Mouse (Mus musculus): ENCODE results near the gene Hoxd10. TPM values are rescaled to one million over a fixed set of nuclear protein-coding genes. Genes with fewer than 3 reads are reported as not detected.

The Hoxd10 gene
- polyA plus RNA-seq, 1 experiment from 2014 or later: not detected

- Histone ChIP-seq H3K9ac (no peak overlapping the region), H3K4me1 (ENCODE audit: insufficient read depth) (no peaks in the 10 kb centered on the region), H3K27me3 (ENCODE audit: insufficient read depth, low read length) (peaks cover 98% of the 10 kb centered on the region), H3K9me3 (ENCODE audit: low read depth, low read length) (no peaks in the 10 kb centered on the region), H3K27ac (ENCODE audit: low read depth) (no peak overlapping the region), H3K4me3 (ENCODE audit: low read depth, low read length) (no peak overlapping the region), H3K4me2 (peak overlapping the region; percentile 32; the same call in 1 of the 2 replicates), H3K36me3 (ENCODE audit: insufficient read depth) (no peaks in the 10 kb centered on the region)
- 2% methylated on average over 43 of the region's 43 CpGs for WGBS
- DNase-seq (no peak), ATAC-seq (ENCODE audit: insufficient read depth) (no peak)
- no peak for TF ChIP-seq CTCF (IDR thresholded peaks at IDR 0.05; ENCODE audit: low read depth)
Observed at GRCm38 (mm10) chr2:74740311-74741091, 48.8 kb downstream of the Hoxd10 start.

- H3K27me3 ChIP-seq (ENCODE audit: insufficient read depth, low read length): peaks cover 98% of the 10 kb centered on the region
- no peak overlapping the region for H3K9ac ChIP-seq
- ATAC-seq (ENCODE audit: insufficient read depth): no peak
- H3K4me3 ChIP-seq (ENCODE audit: low read depth, low read length): no peak overlapping the region
- no peaks in the 10 kb centered on the region for H3K9me3 ChIP-seq (ENCODE audit: low read depth, low read length)
- 36% methylated on average over 2 of the region's 3 CpGs for WGBS
- no peak for TF ChIP-seq CTCF (IDR thresholded peaks at IDR 0.05; ENCODE audit: low read depth)
- H3K4me2 ChIP-seq: no peak overlapping the region
- no peaks in the 10 kb centered on the region for H3K36me3 ChIP-seq (ENCODE audit: insufficient read depth)
- DNase-seq: no peak
- H3K4me1 ChIP-seq (ENCODE audit: insufficient read depth): no peaks in the 10 kb centered on the region
- H3K27ac ChIP-seq (ENCODE audit: low read depth): no peak overlapping the region
Observed at GRCm38 (mm10) chr2:74741252-74741978, 49.7 kb downstream of the Hoxd10 start.

GRCm38 (mm10) chr2:74741979-74742277, 50.2 kb downstream of the Hoxd10 start:
- H3K36me3 ChIP-seq (ENCODE audit: insufficient read depth): no peaks in the 10 kb centered on the region
- no peak overlapping the region for H3K4me2 ChIP-seq
- H3K27ac ChIP-seq (ENCODE audit: low read depth): no peak overlapping the region
- no peak for DNase-seq
- peaks cover 98% of the 10 kb centered on the region for H3K27me3 ChIP-seq (ENCODE audit: insufficient read depth, low read length)
- H3K9ac ChIP-seq: no peak overlapping the region
- no peak for TF ChIP-seq CTCF (IDR thresholded peaks at IDR 0.05; ENCODE audit: low read depth)
- H3K4me1 ChIP-seq (ENCODE audit: insufficient read depth): no peaks in the 10 kb centered on the region
- H3K4me3 ChIP-seq (ENCODE audit: low read depth, low read length): no peak overlapping the region
- ATAC-seq (ENCODE audit: insufficient read depth): no peak
- no peaks in the 10 kb centered on the region for H3K9me3 ChIP-seq (ENCODE audit: low read depth, low read length)

MicroRNAs encoded within 50 kb of the gene (microRNA counts, 519-probe panel; counts per million panel counts)
- 1,234 counts per million, percentile 5 among the panel's probes with 10 or more counts for microRNA mmu-miR-10b

Small RNA genes within 50 kb of the gene (microRNA-seq; reads per million reads assigned to microRNA genes)
- not detected for gene Gm44463 (ENCODE audit: borderline number of aligned reads)
- 687 reads per million, percentile 70 among the genes with 10 or more reads in this experiment for gene Mir10b (ENCODE audit: borderline number of aligned reads)

Other genes with a start within 250 kb of the Hoxd10 start
- gene Lnpk, start 112.5 kb upstream of the Hoxd10 start, polyA plus RNA-seq (2014; fragmentation: Nextera tagmentation; extraction: Ambion mirVana): 28.6 and 30.4 TPM in 2 replicates
- not detected in 2 replicates for gene Evx2, start 32.4 kb upstream of the Hoxd10 start, polyA plus RNA-seq (2014; fragmentation: Nextera tagmentation; extraction: Ambion mirVana)
- gene Hoxd13, start 23.6 kb upstream of the Hoxd10 start, polyA plus RNA-seq (2014; fragmentation: Nextera tagmentation; extraction: Ambion mirVana): not detected in 2 replicates
- gene Hoxd12, start 16.9 kb upstream of the Hoxd10 start, polyA plus RNA-seq (2014; fragmentation: Nextera tagmentation; extraction: Ambion mirVana): not detected in 2 replicates
- not detected in 2 replicates for gene Hoxd11, start 12.4 kb upstream of the Hoxd10 start, polyA plus RNA-seq (2014; fragmentation: Nextera tagmentation; extraction: Ambion mirVana)
- 0.13 TPM in 1 of 2 replicates, not detected in the other for gene Hoxd9, start 5.8 kb downstream of the Hoxd10 start, polyA plus RNA-seq (2014; fragmentation: Nextera tagmentation; extraction: Ambion mirVana)
- 0.27 and 0.29 TPM in 2 replicates for gene Hoxd8, start 12.7 kb downstream of the Hoxd10 start, polyA plus RNA-seq (2014; fragmentation: Nextera tagmentation; extraction: Ambion mirVana)
- not detected in 2 replicates for gene Hoxd3, start 20.0 kb downstream of the Hoxd10 start, polyA plus RNA-seq (2014; fragmentation: Nextera tagmentation; extraction: Ambion mirVana)
- not detected in 2 replicates for gene Hoxd4, start 20.0 kb downstream of the Hoxd10 start, polyA plus RNA-seq (2014; fragmentation: Nextera tagmentation; extraction: Ambion mirVana)
- gene Gm28230, start 34.8 kb downstream of the Hoxd10 start, polyA plus RNA-seq (2014; fragmentation: Nextera tagmentation; extraction: Ambion mirVana): not detected in 2 replicates
- gene Hoxd1, start 71.1 kb downstream of the Hoxd10 start, polyA plus RNA-seq (2014; fragmentation: Nextera tagmentation; extraction: Ambion mirVana): 0.09 TPM in 1 of 2 replicates, not detected in the other
- 122 and 125 TPM in 2 replicates for gene Mtx2, start 133.9 kb downstream of the Hoxd10 start, polyA plus RNA-seq (2014; fragmentation: Nextera tagmentation; extraction: Ambion mirVana)

All from lung, embryonic 14.5 days (tissue).